Mouse (Mus musculus) common myeloid progenitor, adult 5-6 weeks (primary cell): ENCODE measurements around the gene Hps6. TPM values are rescaled to one million over a fixed set of nuclear protein-coding genes. Genes with fewer than 3 reads are reported as not detected.

Experiments
- ATAC-seq: replicated peaks from 2 replicates; pipeline ENCODE4 v1.8.0; 2016; ENCODE audit warnings: low read depth, mild to moderate bottlenecking, moderate TSS enrichment, inconsistent platforms; ENCODE audit not compliant: poor library complexity, severe bottlenecking
- total RNA-seq: library from RNA; stranded (forward); fragments of 200-1000, 187-1606 nt; gene quantifications from 2 replicates; pipeline ENCODE4 v1.2.3, GENCODE M21; 2017

Gene Hps6
- total RNA-seq, 1 experiment from 2014 or later: 4.9 TPM

- no peak for ATAC-seq
These were observed 25.5 kb downstream of the Hps6 start for GRCm38 (mm10) chr19:46028747-46029320.

GRCm38 (mm10) chr19:46029652-46030051 is 26.3 kb downstream of the Hps6 start:
- no peak for ATAC-seq

- no peak for ATAC-seq
These were observed 27.1 kb downstream of the Hps6 start for GRCm38 (mm10) chr19:46030196-46030983.

- no peak for ATAC-seq
These were observed 28.6 kb downstream of the Hps6 start for GRCm38 (mm10) chr19:46031689-46032432.

GRCm38 (mm10) chr19:46032731-46033510 is 29.6 kb downstream of the Hps6 start:
- no peak for ATAC-seq

GRCm38 (mm10) chr19:46033911-46034310 is 30.6 kb downstream of the Hps6 start:
- no peak for ATAC-seq

- no peak for ATAC-seq
These were observed 32.7 kb downstream of the Hps6 start for GRCm38 (mm10) chr19:46035971-46036370.

- ATAC-seq: no peak
These were observed 33.4 kb downstream of the Hps6 start for GRCm38 (mm10) chr19:46036477-46037242.

GRCm38 (mm10) chr19:46037243-46037924 is 34.1 kb downstream of the Hps6 start:
- peak; percentile 16 for ATAC-seq

GRCm38 (mm10) chr19:46037925-46038850 is 34.9 kb downstream of the Hps6 start:
- no peak for ATAC-seq

GRCm38 (mm10) chr19:46038851-46039260 is 35.5 kb downstream of the Hps6 start:
- ATAC-seq: no peak

GRCm38 (mm10) chr19:46039478-46039877 is 36.2 kb downstream of the Hps6 start:
- peak; percentile 71 for ATAC-seq

- no peak for ATAC-seq
These were observed 37.0 kb downstream of the Hps6 start for GRCm38 (mm10) chr19:46040149-46040902.

GRCm38 (mm10) chr19:46041299-46041932 is 38.1 kb downstream of the Hps6 start:
- no peak for ATAC-seq

- ATAC-seq: peak; percentile 12; the same call in 1 of the 2 replicates
These were observed 38.7 kb downstream of the Hps6 start for GRCm38 (mm10) chr19:46041933-46042475.

- ATAC-seq: no peak
These were observed 39.2 kb downstream of the Hps6 start for GRCm38 (mm10) chr19:46042476-46043011.
